Mouse (Mus musculus) left cerebral cortex, postnatal 10 days (tissue): ENCODE measurements at regions not wholly inside any gene's neighbourhood (a gene's known extent, or its start where the extent isn't known, plus 50 kb on each side); places are given as distances from the start of the nearest gene placed in this dataset.

Experiments
- DNase-seq, 2 experiments: peaks; one replicate each; pipeline ENCODE4 v3.0.0; 2021 to 2022; ENCODE audit warnings: low spot score in 2 of 2, mixed read lengths in 1 of 2; ENCODE audit errors: extremely low spot score in 1 of 2
- intact Hi-C: fragments of 180-260 bp; cut with DNase I; formaldehyde crosslinking; loops from one replicate; pipeline ENCODE4 v1.15.1; 2025

- no peak for DNase-seq
- intact Hi-C loops: no loop called here
Observed at GRCm38 (mm10) chr13:78717686-78718431, 518.3 kb upstream of the Nr2f1 start.

- intact Hi-C loops: no loop called here
- no peak for DNase-seq
Observed at GRCm38 (mm10) chr13:78717159-78717558, 517.6 kb upstream of the Nr2f1 start.

GRCm38 (mm10) chr13:78704693-78705092 is 505.1 kb upstream of the Nr2f1 start:
- intact Hi-C loops: no loop called here
- DNase-seq: no peak

- DNase-seq: peak in 1 of 2 experiments; percentile 2
- intact Hi-C loops: no loop called here
Observed at GRCm38 (mm10) chr13:78697814-78698519, 498.4 kb upstream of the Nr2f1 start.

- intact Hi-C loops: no loop called here
- no peak for DNase-seq
Observed at GRCm38 (mm10) chr13:78679255-78679895, 479.8 kb upstream of the Nr2f1 start.

- no peak for DNase-seq
- intact Hi-C loops: no loop called here
Observed at GRCm38 (mm10) chr13:78678241-78678640, 478.7 kb upstream of the Nr2f1 start.

GRCm38 (mm10) chr13:78658285-78658684 is 458.7 kb upstream of the Nr2f1 start:
- intact Hi-C loops: loop anchor here (10.0 kb wide), 1 partner anchor 453 kb away; no protein-coding TSS in a partner anchor
- peak in 1 of 2 experiments; percentile 18 for DNase-seq

GRCm38 (mm10) chr13:78656766-78657165 is 457.2 kb upstream of the Nr2f1 start:
- intact Hi-C loops: loop anchor here (10.0 kb wide), 1 partner anchor 452 kb away; no protein-coding TSS in a partner anchor
- no peak for DNase-seq

- no peak for DNase-seq
- intact Hi-C loops: loop anchor here (10.0 kb wide), 1 partner anchor 451 kb away; no protein-coding TSS in a partner anchor
Observed at GRCm38 (mm10) chr13:78656196-78656595, 456.6 kb upstream of the Nr2f1 start.

- DNase-seq: no peak
- intact Hi-C loops: loop anchor here (10.0 kb wide), 1 partner anchor 446 kb away; no protein-coding TSS in a partner anchor
Observed at GRCm38 (mm10) chr13:78650824-78651223, 451.3 kb upstream of the Nr2f1 start.

- intact Hi-C loops: no loop called here
- peak in 1 of 2 experiments; percentile 34 for DNase-seq
Observed at GRCm38 (mm10) chr13:78644556-78644955, 445.0 kb upstream of the Nr2f1 start.

GRCm38 (mm10) chr13:78643023-78643422 is 443.5 kb upstream of the Nr2f1 start:
- intact Hi-C loops: no loop called here
- DNase-seq: no peak

- no peak for DNase-seq
Observed at GRCm38 (mm10) chr13:78642443-78642729, 442.8 kb upstream of the Nr2f1 start.

GRCm38 (mm10) chr13:78641687-78642442 is 442.3 kb upstream of the Nr2f1 start:
- intact Hi-C loops: no loop called here
- DNase-seq: no peak

More at GRCm38 (mm10) chr13:78642443-78642729, 442.8 kb upstream of the Nr2f1 start:
- intact Hi-C loops: no loop called here

- no peak for DNase-seq
- intact Hi-C loops: no loop called here
Observed at GRCm38 (mm10) chr13:78640340-78640739, 440.8 kb upstream of the Nr2f1 start.

GRCm38 (mm10) chr13:78638462-78638861 is 438.9 kb upstream of the Nr2f1 start:
- intact Hi-C loops: no loop called here
- no peak for DNase-seq

GRCm38 (mm10) chr13:78631609-78632008 is 432.1 kb upstream of the Nr2f1 start:
- intact Hi-C loops: no loop called here
- DNase-seq: no peak

- peak in 1 of 2 experiments; percentile 36 for DNase-seq
Observed at GRCm38 (mm10) chr13:78629041-78629727, 429.6 kb upstream of the Nr2f1 start.

More at GRCm38 (mm10) chr13:78629041-78629727, 429.6 kb upstream of the Nr2f1 start:
- intact Hi-C loops: no loop called here
